Mouse (Mus musculus): Measurements from ENCODE around the gene BC005561. TPM values are rescaled to one million over a fixed set of nuclear protein-coding genes. Genes with fewer than 3 reads are reported as not detected.

BC005561 gene
- total RNA-seq (2023), result 1 to 10 TPM; 7.4 to 7.5 TPM

GRCm38 (mm10) chr5:104508195-104508891 is at the start of gene BC005561:
Gene BC005561 (plus strand): TSS chr5:104508352.

DNA sequence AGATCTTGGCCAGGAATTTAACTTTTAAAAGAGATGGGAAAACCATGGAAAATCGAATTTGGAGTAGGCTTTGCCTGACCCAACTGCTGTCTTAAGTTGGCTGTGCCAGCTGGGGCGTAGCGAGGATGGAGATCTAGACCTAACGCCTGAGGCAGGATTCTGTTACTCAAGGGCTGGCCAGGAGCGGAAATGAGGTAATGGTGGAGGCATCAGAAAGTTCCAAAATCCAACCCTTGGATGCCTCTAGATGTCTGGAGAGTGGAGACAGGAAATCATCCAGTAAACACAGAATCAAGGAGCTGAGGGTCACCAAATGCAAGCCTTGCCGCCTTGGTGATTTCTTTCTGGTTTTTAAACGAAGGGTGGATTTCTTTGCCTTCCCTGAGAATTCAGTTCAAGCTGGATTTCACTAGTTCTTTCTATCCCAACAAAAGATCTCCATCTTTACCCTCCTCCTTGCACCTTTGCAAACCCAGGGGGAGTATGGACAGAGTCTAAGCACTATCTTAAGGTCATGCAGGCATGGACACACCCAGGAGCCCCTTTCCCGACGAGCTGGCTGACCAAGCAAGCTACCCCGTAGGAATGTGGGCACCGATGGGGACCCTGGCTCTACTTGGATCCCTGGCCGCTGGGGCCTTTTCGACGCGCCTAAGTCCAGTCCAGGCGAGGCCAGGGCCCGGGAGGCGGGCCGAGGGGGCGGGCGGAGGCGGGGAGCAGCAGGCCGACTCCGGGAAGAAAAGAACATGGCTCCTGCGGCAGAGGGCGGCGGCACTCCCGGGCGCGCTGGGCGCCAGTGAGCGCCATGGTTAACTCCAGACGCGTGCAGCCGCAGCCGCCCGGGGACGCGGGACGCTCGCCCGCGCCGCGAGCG is 49.1 kb upstream of the BC005561 start, which contains the start of gene Pkd2:
TSS of gene Pkd2 (plus strand) at position 619 of the 874 bp plus-strand sequence.

Other genes starting within 250 kb of the BC005561 start
- not detected for gene Ibsp, start 209.2 kb upstream of the BC005561 start, total RNA-seq (2023)
- gene Mepe, start 183.0 kb upstream of the BC005561 start, total RNA-seq (2023), result not detected
- gene Spp1, start 73.2 kb upstream of the BC005561 start, total RNA-seq (2023), result 1 to 10 TPM; 1.4 to 2.2 TPM
- gene Pkd2, start 48.9 kb upstream of the BC005561 start, total RNA-seq (2023), result 1 to 10 TPM; 6.0 to 6.3 TPM